Mouse (Mus musculus) CH12.LX (cell line): Measurements from ENCODE around the gene Cd69. TPM values are rescaled to one million over a fixed set of nuclear protein-coding genes. Genes with fewer than 3 reads are reported as not detected.
A peak's percentile ranks its signal among the peaks of the same experiment; 100 is the strongest.

Experiments
- DNase-seq: peaks from one replicate; pipeline ENCODE4 v3.0.0-alpha.2; 2013; ENCODE audit errors: extremely low read depth
- H3K27ac ChIP-seq: 2 replicates; pipeline ENCODE4 v1.5.1; 2012; ENCODE audit warnings: low read depth, mild to moderate bottlenecking, control low read depth, moderate library complexity; ENCODE audit not compliant: insufficient read depth
- H3K27me3 ChIP-seq: replicated peaks from 2 replicates; pipeline ENCODE3; 2012; ENCODE audit warnings: inconsistent platforms
- H3K36me3 ChIP-seq, 2 experiments: replicated peaks in 1 of 2; 2 replicates each; pipeline versions ENCODE3 to v1.6.1; 2012; ENCODE audit warnings: inconsistent platforms in 1 of 2, low read length in 1 of 2, mild to moderate bottlenecking in 1 of 2, mixed read lengths in 1 of 2, moderate library complexity in 1 of 2; ENCODE audit not compliant: control insufficient read depth in 1 of 2, insufficient read depth in 1 of 2
- H3K4me1 ChIP-seq, 2 experiments: 2 replicates each; pipeline ENCODE4 v1.6.1; 2012; ENCODE audit warnings: inconsistent platforms in 1 of 2, moderate library complexity in 1 of 2; ENCODE audit not compliant: insufficient read depth in 2 of 2, control insufficient read depth in 1 of 2
- H3K4me2 ChIP-seq: 2 replicates; pipeline ENCODE4 v1.6.1; 2012; ENCODE audit warnings: low read depth, mild to moderate bottlenecking, control low read depth; ENCODE audit not compliant: poor library complexity, insufficient read depth, severe bottlenecking
- H3K4me3 ChIP-seq, 3 experiments: fragments of 150-350 bp in 1 of 3; sonication (generic) in 1 of 3; replicated peaks in 1 of 3; 2 replicates each; pipeline versions ENCODE3 to v1.5.1; 2011 to 2012; ENCODE audit warnings: low read depth in 2 of 3, low read length in 2 of 3, mild to moderate bottlenecking in 2 of 3, moderate library complexity in 2 of 3, control low read depth in 1 of 3, improper control_type of control experiment in 1 of 3, inconsistent platforms in 1 of 3, mixed read lengths in 1 of 3; ENCODE audit not compliant: poor library complexity in 1 of 3
- H3K79me2 ChIP-seq: replicated peaks from 2 replicates; pipeline ENCODE4 v1.6.1; 2012; ENCODE audit warnings: mild to moderate bottlenecking, moderate library complexity; ENCODE audit not compliant: control insufficient read depth, poor library complexity, insufficient read depth, severe bottlenecking; ENCODE audit errors: extremely low read depth
- H3K9ac ChIP-seq: 2 replicates; pipeline ENCODE4 v1.6.1; 2012; ENCODE audit warnings: low read depth, mild to moderate bottlenecking, control low read depth, moderate library complexity; ENCODE audit not compliant: insufficient read depth
- H3K9me3 ChIP-seq: replicated peaks from 2 replicates; pipeline ENCODE3; 2012; ENCODE audit warnings: low read length, inconsistent platforms, mixed read lengths
- BHLHE40 ChIP-seq: IDR thresholded peaks from 2 replicates; pipeline ENCODE4 v1.6.1; 2011; ENCODE audit warnings: mild to moderate bottlenecking, low read depth, low read length, improper control_type of control experiment
- CTCF ChIP-seq, 2 experiments: IDR thresholded peaks in 1 of 2; conservative IDR thresholded peaks in 1 of 2; 2 replicates each; pipeline ENCODE4 v1.5.1; 2011 to 2012; ENCODE audit warnings: low read depth in 2 of 2, low read length in 2 of 2, improper control_type of control experiment in 1 of 2, inconsistent platforms in 1 of 2, mild to moderate bottlenecking in 1 of 2, moderate library complexity in 1 of 2
- E2F4 ChIP-seq: IDR thresholded peaks from 2 replicates; pipeline ENCODE4 v1.6.1; 2011; ENCODE audit warnings: low read depth, low read length, improper control_type of control experiment; ENCODE audit not compliant: insufficient replicate concordance
- ELF1 ChIP-seq: IDR thresholded peaks from 2 replicates; pipeline ENCODE4 v1.6.1; 2014; ENCODE audit warnings: low read depth, mild to moderate bottlenecking, inconsistent platforms, low read length, improper control_type of control experiment
- JUN ChIP-seq: IDR thresholded peaks from 2 replicates; pipeline ENCODE4 v1.6.1; 2011; ENCODE audit warnings: low read depth, mild to moderate bottlenecking, low read length, improper control_type of control experiment, moderate library complexity; ENCODE audit not compliant: insufficient read depth
- JUND ChIP-seq: conservative IDR thresholded peaks from 2 replicates; pipeline ENCODE4 v1.6.1; 2011; ENCODE audit warnings: low read depth, low read length, improper control_type of control experiment
- MAFK ChIP-seq: IDR thresholded peaks from 2 replicates; pipeline ENCODE4 v1.6.1; 2011; ENCODE audit warnings: low read length, improper control_type of control experiment; ENCODE audit not compliant: insufficient replicate concordance
- MXI1 ChIP-seq: IDR thresholded peaks from 2 replicates; pipeline ENCODE4 v1.6.1; 2011; ENCODE audit warnings: mild to moderate bottlenecking, low read depth, low read length, improper control_type of control experiment
- NELFE ChIP-seq: IDR thresholded peaks from 2 replicates; pipeline ENCODE4 v1.6.1; 2011; ENCODE audit warnings: low read depth, low read length, improper control_type of control experiment
- NRF1 ChIP-seq: IDR thresholded peaks from 2 replicates; pipeline ENCODE4 v1.6.1; 2014; ENCODE audit warnings: low read depth, mild to moderate bottlenecking, inconsistent platforms, low read length, improper control_type of control experiment, moderate library complexity
- PAX5 ChIP-seq: IDR thresholded peaks from 2 replicates; pipeline ENCODE4 v1.6.1; 2012; ENCODE audit warnings: low read length, inconsistent platforms, mixed read lengths
- POLR2AphosphoS2 ChIP-seq: IDR thresholded peaks from 2 replicates; pipeline ENCODE4 v1.6.1; 2011; ENCODE audit warnings: low read depth, low read length, improper control_type of control experiment
- RAD21 ChIP-seq: IDR thresholded peaks from 2 replicates; pipeline ENCODE4 v1.6.1; 2011; ENCODE audit warnings: low read depth, mild to moderate bottlenecking, low read length, improper control_type of control experiment, moderate library complexity
- RCOR1 ChIP-seq: conservative IDR thresholded peaks from 2 replicates; pipeline ENCODE4 v1.6.1; 2012; ENCODE audit warnings: low read depth, mild to moderate bottlenecking, inconsistent platforms, low read length, improper control_type of control experiment
- SIN3A ChIP-seq: IDR thresholded peaks from 2 replicates; pipeline ENCODE4 v1.6.1; 2012; ENCODE audit warnings: low read length, improper control_type of control experiment, inconsistent platforms
- SMC3 ChIP-seq: IDR thresholded peaks from 2 replicates; pipeline ENCODE4 v1.6.1; 2011; ENCODE audit warnings: low read depth, low read length, improper control_type of control experiment
- TBP ChIP-seq: conservative IDR thresholded peaks from 2 replicates; pipeline ENCODE4 v1.6.1; 2011; ENCODE audit warnings: low read depth, low read length, improper control_type of control experiment
- UBTF ChIP-seq: IDR thresholded peaks from 2 replicates; pipeline ENCODE4 v1.6.1; 2012; ENCODE audit warnings: low read depth, mild to moderate bottlenecking, inconsistent platforms, low read length, improper control_type of control experiment, moderate library complexity
- USF2 ChIP-seq: conservative IDR thresholded peaks from 2 replicates; pipeline ENCODE4 v1.6.1; 2011; ENCODE audit warnings: low read depth, low read length, improper control_type of control experiment
- ZC3H11A ChIP-seq: IDR thresholded peaks from 2 replicates; pipeline ENCODE4 v1.6.1; 2012; ENCODE audit warnings: low read depth, mild to moderate bottlenecking, inconsistent platforms, low read length, improper control_type of control experiment
- ZKSCAN1 ChIP-seq: IDR thresholded peaks from 2 replicates; pipeline ENCODE4 v1.6.1; 2012; ENCODE audit warnings: low read depth, inconsistent platforms, low read length, improper control_type of control experiment, borderline replicate concordance
- ZMIZ1 ChIP-seq: IDR thresholded peaks from 2 replicates; pipeline ENCODE4 v1.6.1; 2012; ENCODE audit warnings: low read depth, mild to moderate bottlenecking, inconsistent platforms, low read length, improper control_type of control experiment
- ZNF384 ChIP-seq: IDR thresholded peaks from 2 replicates; pipeline ENCODE4 v1.6.1; 2012; ENCODE audit warnings: low read depth, low read length, improper control_type of control experiment, inconsistent platforms
- dilution Hi-C: fragments of 300-500 bp; cut with MboI; formaldehyde crosslinking; loops from 2 replicates; pipeline ENCODE4 v1.14.3; 2020; ENCODE audit warnings: low sequenced_read_pairs; ENCODE audit not compliant: extremely low pct_unique_long_range_greater_than_20kb, extremely low pct_ligation_motif_present
- in situ Hi-C: fragments of 300-500 bp; cut with MboI; formaldehyde crosslinking; loops from 3 replicates; pipeline ENCODE4 v1.14.3; 2019; ENCODE audit warnings: low sequenced_read_pairs, low pct_ligation_motif_present, low pct_unique_long_range_greater_than_20kb, mixed read lengths
- polyA plus RNA-seq: library from polyadenylated mRNA; unstranded; fragments of >175 nt; gene quantifications from 2 replicates; pipeline ENCODE4 v1.2.1, GENCODE M21; 2012; ENCODE audit warnings: low read depth; ENCODE audit not compliant: insufficient read length
- total RNA-seq, 2 experiments: library from RNA; depleted of rRNA; stranded (reverse); fragments of 300-350 nt in 1 of 2; fragments of >200 nt in 1 of 2; gene quantifications; 2 replicates each; pipeline ENCODE4 v1.2.3; 2012 to 2014

Cd69 gene
- total and polyA plus RNA-seq, 3 experiments, result 71.2 to 229 (median 132) TPM

GRCm38 (mm10) chr6:129241907-129242306, 33.3 kb downstream of the Cd69 start:
- Histone ChIP-seq H3K4me3 (peak overlapping the region in 2 of 3 experiments; percentile 28 to 37), H3K36me3 (no peaks in the 10 kb centered on the region), H3K4me1 (peaks cover 0 to 26% of the 10 kb centered on the region in 2 experiments; a peak in 2 of 4 replicates), H3K27ac (peak overlapping the region; percentile 62; the same call in 1 of the 2 replicates), H3K4me2 (peak overlapping the region; percentile 95), H3K27me3 (no peaks in the 10 kb centered on the region)
- dilution Hi-C loops, result no loop called here
- in situ Hi-C loops, result loop anchor here (10.0 kb wide), 2 partner anchors 167 to 267 kb away; no protein-coding TSS in a partner anchor
- 0 out of 2 replicates have a peak, but pooled peaks have one; percentile 16 for TF ChIP-seq MXI1
- no peak for TF ChIP-seq NRF1
- TF ChIP-seq RCOR1, result no peak
- no peak for TF ChIP-seq E2F4
- no peak for TF ChIP-seq BHLHE40
- TF ChIP-seq POLR2AphosphoS2, result no peak
- 0 out of 2 replicates have a peak, but pooled peaks have one; percentile 29 for TF ChIP-seq JUND
- TF ChIP-seq MAFK, result peak; percentile 36; the same call in 1 of the 2 replicates
- TF ChIP-seq NELFE, result peak; percentile 46; the same call in 1 of the 2 replicates
- no peak for TF ChIP-seq ELF1
- TF ChIP-seq SMC3, result peak; percentile 79
- TF ChIP-seq PAX5, result no peak
- TF ChIP-seq SIN3A, result 0 out of 2 replicates have a peak, but pooled peaks have one; percentile 25
- TF ChIP-seq CTCF (conservative IDR thresholded peaks at IDR 0.05 in 1 of 2, IDR thresholded peaks at IDR 0.05 in 1 of 2; ENCODE audit: low read depth in 2 of 2, low read length in 2 of 2), result peak; percentile 5 to 88; a peak in 2 of 4 replicates
- no peak for TF ChIP-seq UBTF
- peak; percentile 90 for TF ChIP-seq RAD21
- 0 out of 2 replicates have a peak, but pooled peaks have one; percentile 28 for TF ChIP-seq TBP
- TF ChIP-seq ZC3H11A, result peak; percentile 70; the same call in 1 of the 2 replicates
- no peak; the same call in 1 of the 2 replicates for TF ChIP-seq ZNF384
- TF ChIP-seq ZKSCAN1, result no peak
- TF ChIP-seq ZMIZ1, result no peak
- TF ChIP-seq USF2, result no peak
- no peak for TF ChIP-seq JUN
- TF ChIP-seq, all 38 proteins: peak for 10
- DNase-seq, result peak; percentile 52
- Histone ChIP-seq H3K9me3 (no peaks in the 10 kb centered on the region), H3K9ac (peak overlapping the region; percentile 45), H3K79me2 (no peaks in the 10 kb centered on the region)
